Mouse (Mus musculus) heart, adult 18-20 months (tissue): ENCODE data around the gene Fuca1. TPM values are rescaled to one million over a fixed set of nuclear protein-coding genes. Genes with fewer than 3 reads are reported as not detected.

Experiments used
- DNase-seq, 2 experiments: peaks; one replicate each; pipeline ENCODE4 v3.0.0; 2021 to 2022; ENCODE audit warnings: mixed read lengths in 1 of 2
- total RNA-seq, 2 experiments: library from RNA; stranded (reverse); gene quantifications; 2 replicates each; pipeline ENCODE4 v1.2.3; 2021

Gene Fuca1
- total RNA-seq, 2 experiments from 2014 or later: 31.7 to 35.3 TPM

DNA sequence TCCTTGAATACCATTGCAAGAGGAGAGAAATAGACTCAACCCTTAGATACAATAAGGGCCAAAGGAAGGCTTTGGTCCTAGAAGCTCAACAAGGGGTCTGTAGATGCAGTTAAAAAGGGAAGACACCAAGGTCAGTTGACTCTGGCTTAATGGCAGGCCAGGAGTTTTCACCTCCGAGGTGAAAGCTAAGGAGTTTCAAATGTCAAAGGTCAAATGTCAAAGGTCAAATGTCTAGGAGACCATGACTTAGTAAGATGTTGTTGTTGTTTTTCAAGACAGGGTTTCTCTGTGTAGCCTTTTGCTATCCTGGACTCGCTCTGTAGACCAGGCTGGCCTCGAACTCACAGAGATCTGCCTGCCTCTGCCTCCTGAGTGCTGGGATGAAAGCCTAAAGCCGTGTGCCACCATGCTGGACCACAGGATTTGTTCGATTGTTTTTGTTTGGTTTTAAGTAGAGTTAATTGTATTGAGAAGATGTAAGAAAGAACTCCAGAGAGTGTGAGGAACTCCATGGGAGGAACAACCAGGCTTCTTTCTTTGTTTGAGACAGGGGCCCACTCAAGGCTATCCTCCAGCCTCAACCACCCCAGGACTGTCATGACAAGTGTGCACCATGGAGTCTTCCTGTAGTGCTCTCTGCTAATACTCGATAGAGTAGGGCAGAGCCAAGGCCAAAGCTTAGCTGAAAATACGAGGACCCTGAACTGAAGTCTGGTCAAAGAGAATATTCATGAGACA, 31.2 kb upstream of the Fuca1 start:
- DNase-seq: no peak

DNA sequence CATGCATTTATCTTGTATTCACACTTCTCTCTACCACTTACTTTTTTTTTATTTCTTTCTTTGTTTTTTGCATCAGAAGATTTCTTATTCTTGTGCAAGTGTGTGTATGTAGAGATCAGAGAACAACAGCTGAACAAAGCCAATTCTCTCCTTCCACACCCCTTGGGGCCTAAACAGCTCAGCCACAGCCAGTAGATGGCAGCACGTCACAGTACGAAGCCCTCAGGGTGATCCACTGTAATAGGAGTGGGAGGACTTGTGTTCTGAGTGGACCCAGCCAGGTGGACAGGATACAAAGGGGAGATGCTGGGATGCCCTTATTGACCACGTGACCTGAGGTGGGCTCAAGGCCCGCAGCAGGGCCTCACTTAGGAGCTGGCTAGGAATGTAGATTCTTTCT, 30.7 kb upstream of the Fuca1 start:
- peak; percentile 85 to 88 for DNase-seq

DNA sequence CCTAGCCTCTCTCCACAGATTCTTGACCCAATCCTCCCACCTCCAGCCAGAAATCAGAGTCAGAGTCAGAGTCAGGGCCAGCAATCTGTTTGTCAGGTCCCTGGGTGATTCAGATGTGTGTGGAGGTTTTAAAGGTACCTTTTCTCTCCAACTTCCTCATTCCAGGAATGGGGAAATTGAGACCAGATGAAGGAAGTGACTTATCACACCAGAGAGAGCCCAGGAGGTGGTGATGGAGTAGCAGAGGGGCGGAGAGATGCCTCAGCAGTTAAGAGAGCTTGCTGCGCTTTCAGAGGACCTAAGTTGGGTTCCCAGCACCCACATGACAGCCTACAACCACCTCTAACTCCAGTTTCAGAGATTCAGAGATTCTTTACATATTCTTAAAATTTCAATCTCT, 29.0 kb upstream of the Fuca1 start:
- DNase-seq: no peak

GRCm38 (mm10) chr4:135892884-135893283, 27.7 kb upstream of the Fuca1 start:
- DNase-seq: no peak

- DNase-seq: no peak
Measured at GRCm38 (mm10) chr4:135895071-135895571, 25.4 kb upstream of the Fuca1 start, which contains the start of gene Cnr2. Gene Cnr2 (plus strand): TSS chr4:135895394.

DNA sequence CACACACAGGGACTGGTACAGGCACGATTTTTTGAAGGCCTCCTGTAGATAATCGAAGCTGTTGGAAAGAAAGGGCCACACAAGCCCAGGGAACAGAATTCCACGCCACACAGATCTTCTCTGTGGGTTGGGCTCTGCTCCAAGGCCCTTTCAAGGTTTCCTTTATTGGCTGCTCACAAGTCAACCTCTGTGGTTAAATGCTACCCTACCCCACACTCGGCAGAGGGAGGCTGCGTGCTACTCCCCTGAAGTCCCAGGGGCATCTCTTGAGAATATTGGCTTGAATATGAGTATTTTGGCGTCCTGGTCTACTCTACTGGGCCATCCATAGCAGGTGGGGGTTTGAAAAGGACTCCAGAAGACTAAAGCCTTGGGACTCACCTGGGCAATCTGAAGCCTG, 24.4 kb upstream of the Fuca1 start:
- DNase-seq: no peak

- DNase-seq: peak in 1 of 2 experiments; percentile 69
Measured at GRCm38 (mm10) chr4:135898380-135899049, 22.0 kb upstream of the Fuca1 start.

GRCm38 (mm10) chr4:135899050-135899448, 21.5 kb upstream of the Fuca1 start:
- no peak for DNase-seq

GRCm38 (mm10) chr4:135900008-135900407, 20.5 kb upstream of the Fuca1 start:
- DNase-seq: no peak

DNA sequence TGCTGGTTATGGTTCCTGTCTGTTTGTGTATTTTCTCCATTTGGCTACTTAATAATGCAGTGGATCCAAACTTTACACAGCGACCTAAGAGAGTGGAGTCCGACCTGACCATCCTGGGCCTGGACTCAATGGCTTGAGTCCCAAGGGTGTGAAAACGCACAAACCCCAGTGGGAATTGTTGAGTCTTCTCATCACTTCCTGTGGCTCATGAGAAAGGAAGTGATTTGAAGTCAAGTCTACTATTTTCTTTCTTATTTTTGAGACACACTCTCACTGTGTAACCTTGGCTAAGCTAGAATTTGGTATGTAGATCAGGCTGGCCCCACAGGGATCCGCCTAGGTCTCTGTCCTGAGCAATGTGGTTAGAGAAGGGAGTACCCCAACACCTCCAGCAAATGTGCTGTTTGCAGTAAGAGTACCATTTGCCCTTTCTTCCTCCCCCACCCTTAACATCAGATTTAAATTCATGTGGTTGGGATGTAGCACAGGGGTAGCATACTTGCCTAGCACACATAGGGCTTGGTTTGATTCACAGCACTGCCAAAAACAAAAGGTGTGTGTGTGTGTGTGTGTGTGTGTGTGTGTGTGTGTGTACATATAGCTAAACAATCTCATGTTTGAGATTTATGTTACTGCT, 17.8 kb upstream of the Fuca1 start:
- DNase-seq: no peak

DNA sequence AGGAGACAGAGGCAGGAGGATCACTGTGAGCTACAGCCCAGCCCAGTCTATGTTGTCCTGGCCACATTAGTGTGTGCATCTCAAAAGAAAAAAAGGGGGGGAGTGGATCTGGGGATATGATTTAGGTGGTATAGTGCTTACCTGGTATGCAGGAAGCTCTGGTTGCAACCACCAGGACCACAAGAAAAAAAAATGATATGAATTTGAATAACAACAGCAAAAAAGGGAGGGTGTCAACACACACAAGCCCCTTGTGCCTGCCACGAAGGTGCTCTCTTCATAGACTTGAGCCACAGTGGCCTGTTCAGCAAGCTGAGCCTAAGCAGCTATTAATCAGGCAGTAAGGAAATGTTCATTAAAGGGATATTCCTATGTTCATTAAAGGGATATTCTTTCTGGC, 15.7 kb upstream of the Fuca1 start:
- no peak for DNase-seq

GRCm38 (mm10) chr4:135906633-135907032, 13.9 kb upstream of the Fuca1 start:
- DNase-seq: no peak

DNA sequence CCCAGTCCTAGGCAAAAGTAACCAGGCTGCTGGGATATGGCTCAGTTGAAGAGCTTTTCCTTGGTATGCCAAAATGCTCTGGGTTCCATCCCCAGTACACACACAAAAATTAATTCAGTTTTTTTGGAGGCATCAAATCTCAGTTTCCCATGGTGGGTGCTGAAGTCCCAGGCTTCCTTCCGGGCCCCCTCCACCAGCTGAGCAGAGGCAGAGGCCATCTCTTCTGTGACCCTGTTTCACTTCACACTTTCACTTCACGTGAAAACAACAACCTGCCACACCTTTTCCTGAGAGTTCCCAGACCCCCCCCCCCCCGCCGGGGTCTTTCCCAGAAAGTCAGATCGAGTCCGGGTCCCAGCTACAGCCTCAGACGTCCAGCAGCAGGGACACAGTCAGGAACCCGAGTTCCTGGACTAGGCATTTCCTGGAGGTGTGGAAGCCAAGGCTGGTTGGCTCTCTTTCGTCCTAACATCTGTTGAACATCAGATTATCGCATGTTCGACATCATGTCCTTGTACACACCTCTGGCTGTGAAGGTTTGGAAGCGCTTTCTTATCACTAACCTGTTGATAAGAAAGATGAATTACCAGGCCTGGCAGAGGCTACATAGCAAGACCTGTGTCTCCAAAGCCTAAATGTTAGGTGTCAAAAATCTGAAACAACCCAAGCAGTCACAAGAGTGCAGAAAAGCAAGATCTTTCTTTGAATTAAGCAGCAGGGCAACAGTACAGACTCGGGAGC, 11.0 kb upstream of the Fuca1 start:
- DNase-seq: no peak

DNA sequence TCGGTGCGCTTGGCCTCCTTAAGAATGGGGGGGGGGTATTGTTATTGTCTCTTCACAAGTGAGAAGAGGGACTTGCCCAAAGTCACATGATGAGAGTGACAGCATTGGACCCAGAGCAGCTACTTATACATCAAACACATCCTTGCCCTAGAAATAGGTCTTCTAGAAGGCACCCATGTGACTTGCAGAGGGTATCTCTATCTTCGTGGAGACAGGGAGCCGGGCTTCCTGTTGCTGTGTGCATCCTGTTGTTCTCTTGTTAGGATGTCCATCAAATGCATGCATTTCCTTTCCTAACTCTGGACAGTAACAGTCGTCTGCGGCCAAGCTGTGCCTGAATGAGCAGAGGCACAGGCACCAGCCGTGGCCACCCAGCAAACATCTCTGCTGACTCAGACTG, 9.0 kb upstream of the Fuca1 start:
- DNase-seq: no peak

DNA sequence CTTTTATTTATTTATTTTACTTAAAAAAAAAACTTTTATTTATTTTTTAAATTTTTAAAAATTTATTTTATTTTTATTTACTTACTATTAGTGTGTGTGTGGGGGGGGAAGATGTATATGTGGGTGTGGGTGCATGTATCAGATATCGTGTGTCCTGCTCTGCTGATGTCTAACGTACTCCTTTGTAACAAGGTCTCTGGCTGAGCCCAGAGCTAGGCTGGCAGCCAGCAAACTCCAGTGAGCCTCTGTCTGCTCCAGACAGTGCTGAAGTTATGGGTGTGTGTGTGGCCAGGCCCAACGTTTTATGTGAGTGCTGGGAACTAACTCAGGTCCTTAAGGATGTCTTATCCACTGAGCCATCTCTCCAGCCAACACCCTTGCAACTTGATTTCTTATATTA, 8.4 kb upstream of the Fuca1 start:
- no peak for DNase-seq

- DNase-seq: no peak
Measured at GRCm38 (mm10) chr4:135912835-135913234, 7.7 kb upstream of the Fuca1 start.

- DNase-seq: no peak
Measured at GRCm38 (mm10) chr4:135913433-135913832, 7.1 kb upstream of the Fuca1 start.

DNA sequence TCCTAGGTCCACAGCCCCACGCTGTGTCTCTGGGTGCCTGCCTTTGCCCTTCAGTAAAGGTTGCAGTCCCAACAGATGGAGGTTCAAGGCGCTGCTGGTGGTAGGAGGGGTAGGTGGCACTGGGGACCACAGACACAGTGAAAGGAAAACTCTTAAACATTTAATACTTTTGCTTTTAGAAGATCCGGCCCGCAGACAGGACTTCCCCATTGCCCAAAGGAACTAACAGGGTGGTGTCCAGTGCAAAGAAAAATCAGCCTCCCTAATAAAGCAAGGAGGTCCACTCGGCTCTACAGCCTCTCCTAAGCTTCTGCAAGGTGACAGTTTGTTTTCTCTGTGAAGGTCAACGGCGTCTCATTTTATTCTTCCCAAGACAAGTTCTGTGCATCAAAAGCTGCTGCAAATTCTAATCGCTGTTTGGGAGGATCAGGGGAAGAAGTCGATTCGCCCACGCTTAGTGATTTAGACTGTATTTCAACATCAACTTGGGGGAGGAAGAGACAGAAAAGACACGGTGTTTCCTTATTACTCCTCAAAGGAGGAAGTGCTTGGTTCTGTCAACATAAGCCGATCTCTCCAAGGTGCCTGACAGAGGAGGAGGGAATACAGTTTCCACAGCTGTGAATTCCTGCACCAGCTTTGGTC, 1.8 kb upstream of the Fuca1 start:
- DNase-seq: peak; percentile 33 to 56

- no peak for DNase-seq
Measured at GRCm38 (mm10) chr4:135919280-135919639, 1.3 kb upstream of the Fuca1 start.

- DNase-seq: peak; percentile 63 to 67
Measured at GRCm38 (mm10) chr4:135921257-135922120, 954 bp downstream of the Fuca1 start.

DNA sequence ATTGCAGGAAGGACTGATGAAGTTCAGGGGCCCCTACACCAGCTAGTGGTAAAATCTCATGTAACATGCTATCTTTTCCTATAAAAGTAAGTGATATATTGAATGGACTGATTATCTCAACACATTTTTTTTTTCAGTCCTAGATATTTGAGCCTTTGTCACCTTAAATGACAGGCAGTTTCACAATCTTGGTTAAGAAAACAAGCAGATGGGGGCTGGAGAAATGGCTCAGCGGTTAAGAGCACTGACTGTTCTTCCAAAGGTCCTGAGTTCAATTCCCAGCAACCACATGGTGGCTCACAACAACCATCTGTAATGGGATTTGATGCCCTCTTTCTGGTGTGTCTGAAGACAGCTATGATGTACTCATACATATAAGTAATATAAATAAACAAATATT, 1.7 kb downstream of the Fuca1 start:
- no peak for DNase-seq
